Mouse (Mus musculus): ENCODE measurements around the gene Farsa. TPM values are rescaled to one million over a fixed set of nuclear protein-coding genes. Genes with fewer than 3 reads are reported as not detected.

The Farsa gene
- total and polyA plus RNA-seq, 2 experiments from 2014 or later: 38.3 to 40.0 TPM

GRCm38 (mm10) chr8:84912895-84913501 is 56.2 kb downstream of the Farsa start:
- Histone ChIP-seq H3K4me3 (ENCODE audit: low read depth, low read length) (peak overlapping the region; percentile 43), H3K4me2 (ENCODE audit: low read depth, low read length) (peak overlapping the region; percentile 70), H3K9ac (replicated peaks; ENCODE audit: low read depth, low read length) (peak overlapping the region; percentile 23; the same call in 1 of the 2 replicates), H3K36me3 (replicated peaks; ENCODE audit: control insufficient read depth, insufficient read depth, low read length) (no peaks in the 10 kb centered on the region), H3K27ac (ENCODE audit: low read depth) (no peak overlapping the region), H3K4me1 (ENCODE audit: control insufficient read depth, insufficient read depth) (peaks cover 9% of the 10 kb centered on the region; the same call in 1 of the 2 replicates), H3K9me3 (replicated peaks; ENCODE audit: control insufficient read depth, low read length) (peaks cover 5% of the 10 kb centered on the region), H3K27me3 (ENCODE audit: control insufficient read depth, insufficient read depth, low read length) (peaks cover 62% of the 10 kb centered on the region)
- TF ChIP-seq CTCF (IDR thresholded peaks at IDR 0.05; ENCODE audit: low read depth) (no peak), EP300 (IDR thresholded peaks at IDR 0.05; ENCODE audit: low read depth) (no peak)
- 1% methylated on average over 55 of the region's 55 CpGs for WGBS
- ATAC-seq (ENCODE audit: insufficient read depth, low read depth) (no peak), DNase-seq (ENCODE audit: low spot score) (peak; percentile 44)

DNA sequence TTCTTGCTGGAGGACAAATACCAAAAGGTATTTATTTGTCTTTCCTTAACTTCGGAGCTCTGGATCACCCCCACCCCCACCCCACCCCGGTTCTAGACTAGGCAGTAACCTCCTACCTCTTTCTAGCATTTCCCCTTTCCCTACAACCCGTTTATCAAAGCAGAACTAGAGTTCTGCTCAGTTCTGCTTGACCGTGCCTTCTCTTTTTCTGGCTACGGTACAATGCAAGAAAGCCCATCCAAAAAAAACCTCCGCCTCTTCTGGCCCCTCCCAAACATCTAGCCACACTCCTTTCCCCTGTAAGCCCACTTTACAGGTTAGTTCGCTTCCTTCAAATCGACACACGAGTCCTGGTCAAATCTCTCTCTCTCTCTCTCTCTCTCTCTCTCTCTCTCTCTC is 56.7 kb downstream of the Farsa start:
- WGBS: 7% methylated on average over 9 of the region's 9 CpGs
- peaks cover 9% of the 10 kb centered on the region; the same call in 1 of the 2 replicates for H3K4me1 ChIP-seq (ENCODE audit: control insufficient read depth, insufficient read depth)
- H3K27me3 ChIP-seq (ENCODE audit: control insufficient read depth, insufficient read depth, low read length): peaks cover 65% of the 10 kb centered on the region
- no peak for TF ChIP-seq CTCF (IDR thresholded peaks at IDR 0.05; ENCODE audit: low read depth)
- TF ChIP-seq EP300 (IDR thresholded peaks at IDR 0.05; ENCODE audit: low read depth): no peak
- H3K9ac ChIP-seq (replicated peaks; ENCODE audit: low read depth, low read length): peak overlapping the region; percentile 23; the same call in 1 of the 2 replicates
- no peak for DNase-seq (ENCODE audit: low spot score)
- no peak for ATAC-seq (ENCODE audit: insufficient read depth, low read depth)
- H3K36me3 ChIP-seq (replicated peaks; ENCODE audit: control insufficient read depth, insufficient read depth, low read length): no peaks in the 10 kb centered on the region
- H3K4me3 ChIP-seq (ENCODE audit: low read depth, low read length): peak overlapping the region; percentile 43
- H3K27ac ChIP-seq (ENCODE audit: low read depth): no peak overlapping the region
- H3K9me3 ChIP-seq (replicated peaks; ENCODE audit: control insufficient read depth, low read length): peaks cover 5% of the 10 kb centered on the region
- H3K4me2 ChIP-seq (ENCODE audit: low read depth, low read length): peak overlapping the region; percentile 70

DNA sequence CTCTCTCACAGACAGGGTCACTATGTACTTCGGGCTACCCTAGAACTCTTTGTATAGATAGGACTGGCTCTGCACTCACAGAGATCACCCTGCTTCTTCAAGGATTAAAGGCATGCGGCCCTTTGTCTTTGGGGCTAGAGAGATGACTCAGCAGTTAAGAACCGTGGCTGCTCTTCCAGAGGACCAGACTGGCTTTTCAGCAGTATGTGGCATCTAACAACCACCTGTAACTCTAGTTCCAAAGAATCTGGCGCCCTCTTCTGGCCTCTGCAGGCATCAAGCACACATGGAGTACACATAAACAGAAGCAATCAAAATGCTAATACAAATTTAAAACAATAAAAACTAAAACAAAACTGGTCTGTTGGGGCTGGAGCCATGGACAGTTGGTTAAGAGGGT is 57.2 kb downstream of the Farsa start:
- no peak for ATAC-seq (ENCODE audit: insufficient read depth, low read depth)
- no peak for TF ChIP-seq EP300 (IDR thresholded peaks at IDR 0.05; ENCODE audit: low read depth)
- TF ChIP-seq CTCF (IDR thresholded peaks at IDR 0.05; ENCODE audit: low read depth): no peak

DNA sequence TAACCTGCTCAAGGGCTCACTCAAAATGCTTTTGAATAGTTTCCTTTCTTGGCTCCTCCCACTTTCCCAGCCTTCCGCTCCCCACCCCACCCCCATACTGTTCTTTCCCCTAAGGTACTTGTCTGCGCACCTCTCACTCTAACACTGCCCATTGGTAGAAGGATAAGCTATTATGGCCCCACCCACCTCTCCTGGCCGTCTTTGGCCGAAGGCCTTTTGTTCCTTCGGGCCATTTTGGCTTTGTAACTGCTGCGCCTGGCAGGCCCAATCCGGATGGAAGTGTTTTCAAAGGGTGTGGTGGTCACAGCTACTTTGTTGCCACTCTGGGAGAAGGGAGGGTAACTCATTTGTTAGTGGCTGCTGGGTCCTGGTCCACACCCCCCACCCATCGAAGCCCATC is 58.5 kb downstream of the Farsa start:
- no peaks in the 10 kb centered on the region for H3K36me3 ChIP-seq (replicated peaks; ENCODE audit: control insufficient read depth, insufficient read depth, low read length)
- peaks cover 62% of the 10 kb centered on the region for H3K27me3 ChIP-seq (ENCODE audit: control insufficient read depth, insufficient read depth, low read length)
- WGBS: 80% methylated on average over 8 of the region's 8 CpGs
- H3K27ac ChIP-seq (ENCODE audit: low read depth): no peak overlapping the region
- no peak overlapping the region for H3K4me2 ChIP-seq (ENCODE audit: low read depth, low read length)
- no peak overlapping the region for H3K9ac ChIP-seq (replicated peaks; ENCODE audit: low read depth, low read length)
- no peak for ATAC-seq (ENCODE audit: insufficient read depth, low read depth)
- H3K9me3 ChIP-seq (replicated peaks; ENCODE audit: control insufficient read depth, low read length): peaks cover 5% of the 10 kb centered on the region
- H3K4me1 ChIP-seq (ENCODE audit: control insufficient read depth, insufficient read depth): peaks cover 9% of the 10 kb centered on the region; the same call in 1 of the 2 replicates
- TF ChIP-seq EP300 (IDR thresholded peaks at IDR 0.05; ENCODE audit: low read depth): no peak
- no peak for TF ChIP-seq CTCF (IDR thresholded peaks at IDR 0.05; ENCODE audit: low read depth)
- no peak overlapping the region for H3K4me3 ChIP-seq (ENCODE audit: low read depth, low read length)
- no peak for DNase-seq (ENCODE audit: low spot score)

More for the DNA sequence above, 57.2 kb downstream of the Farsa start:
- H3K9me3 ChIP-seq (replicated peaks; ENCODE audit: control insufficient read depth, low read length): peaks cover 5% of the 10 kb centered on the region
- 33% methylated on average over 4 of the region's 4 CpGs for WGBS
- H3K27ac ChIP-seq (ENCODE audit: low read depth): no peak overlapping the region
- H3K9ac ChIP-seq (replicated peaks; ENCODE audit: low read depth, low read length): no peak overlapping the region
- H3K4me3 ChIP-seq (ENCODE audit: low read depth, low read length): no peak overlapping the region
- peaks cover 9% of the 10 kb centered on the region; the same call in 1 of the 2 replicates for H3K4me1 ChIP-seq (ENCODE audit: control insufficient read depth, insufficient read depth)
- H3K4me2 ChIP-seq (ENCODE audit: low read depth, low read length): peak overlapping the region; percentile 70; the same call in 1 of the 2 replicates
- no peaks in the 10 kb centered on the region for H3K36me3 ChIP-seq (replicated peaks; ENCODE audit: control insufficient read depth, insufficient read depth, low read length)
- H3K27me3 ChIP-seq (ENCODE audit: control insufficient read depth, insufficient read depth, low read length): peaks cover 69% of the 10 kb centered on the region
- DNase-seq (ENCODE audit: low spot score): no peak

GRCm38 (mm10) chr8:84917781-84918180 is 61.0 kb downstream of the Farsa start:
- Histone ChIP-seq H3K27ac (ENCODE audit: low read depth) (no peak overlapping the region), H3K36me3 (replicated peaks; ENCODE audit: control insufficient read depth, insufficient read depth, low read length) (no peaks in the 10 kb centered on the region), H3K9ac (replicated peaks; ENCODE audit: low read depth, low read length) (no peak overlapping the region), H3K4me1 (ENCODE audit: control insufficient read depth, insufficient read depth) (peaks cover 8% of the 10 kb centered on the region; the same call in 1 of the 2 replicates), H3K4me3 (ENCODE audit: low read depth, low read length) (no peak overlapping the region), H3K9me3 (replicated peaks; ENCODE audit: control insufficient read depth, low read length) (peaks cover 5% of the 10 kb centered on the region), H3K4me2 (ENCODE audit: low read depth, low read length) (no peak overlapping the region), H3K27me3 (ENCODE audit: control insufficient read depth, insufficient read depth, low read length) (peaks cover 38% of the 10 kb centered on the region)
- TF ChIP-seq EP300 (IDR thresholded peaks at IDR 0.05; ENCODE audit: low read depth): no peak
- no peak for TF ChIP-seq CTCF (IDR thresholded peaks at IDR 0.05; ENCODE audit: low read depth)
- ATAC-seq (ENCODE audit: insufficient read depth, low read depth) (no peak), DNase-seq (ENCODE audit: low spot score) (no peak)
- WGBS: 30% methylated on average over 20 of the region's 20 CpGs
